Mouse (Mus musculus) midbrain, embryonic 12.5 days (tissue): ENCODE data around the gene Vmn1r129. TPM values are rescaled to one million over a fixed set of nuclear protein-coding genes. Genes with fewer than 3 reads are reported as not detected.
"Not testable (repeated sequence)": the region's sequence is repeated elsewhere in the genome, so short reads cannot be mapped to it uniquely, and the experiment has no call there.

Experiments
- ATAC-seq: fragments of 200-750 bp; cut with Nextera tagmentation; 2 replicates; pipeline ENCODE4 v1.8.0; 2017; ENCODE audit warnings: low read depth, moderate TSS enrichment, moderate library complexity; ENCODE audit not compliant: low FRiP score
- H3K27ac ChIP-seq: fragments of 300-500 bp; sonication (generic); replicated peaks from 2 replicates; pipeline ENCODE4 v1.5.1; 2016; ENCODE audit warnings: mild to moderate bottlenecking
- H3K27me3 ChIP-seq: fragments of 300-500 bp; sonication (generic); 2 replicates; pipeline ENCODE4 v1.6.1; 2016; ENCODE audit warnings: mild to moderate bottlenecking
- H3K36me3 ChIP-seq: fragments of 300-500 bp; sonication (generic); 2 replicates; pipeline ENCODE4 v1.6.1; 2016
- H3K4me1 ChIP-seq: fragments of 300-500 bp; sonication (generic); 2 replicates; pipeline ENCODE4 v1.6.1; 2016
- H3K4me2 ChIP-seq: fragments of 300-500 bp; sonication (generic); replicated peaks from 2 replicates; pipeline ENCODE4 v1.6.1; 2016; ENCODE audit warnings: mild to moderate bottlenecking, moderate library complexity
- H3K4me3 ChIP-seq: fragments of 300-500 bp; sonication (generic); 2 replicates; pipeline ENCODE4 v1.5.1; 2016; ENCODE audit warnings: mild to moderate bottlenecking
- H3K9ac ChIP-seq: fragments of 300-500 bp; sonication (generic); replicated peaks from 2 replicates; pipeline ENCODE4 v1.6.1; 2016; ENCODE audit warnings: mild to moderate bottlenecking, moderate library complexity
- H3K9me3 ChIP-seq: fragments of 300-500 bp; sonication (generic); 2 replicates; pipeline ENCODE4 v1.6.1; 2016; ENCODE audit warnings: mild to moderate bottlenecking
- WGBS: fragments of 180-500 bp; shearing (Covaris S2); methylation state at CpG from one replicate; pipeline ENCODE4 v1.1.7; 2016; 5-methylcytosine and 5-hydroxymethylcytosine counted together
- polyA plus RNA-seq: library from polyadenylated mRNA; unstranded; fragments of >200 nt; fragmentation: Nextera tagmentation; extraction: Ambion mirVana; gene quantifications from 2 replicates; pipeline ENCODE4 v1.2.1, GENCODE M21; 2016

Vmn1r129 gene
- not detected in 2 replicates for polyA plus RNA-seq

GRCm38 (mm10) chr7:21361191-21361590, at the start of gene Vmn1r129:
Vmn1r129 (minus strand) TSS chr7:21361291.
- H3K4me1 ChIP-seq, H3K4me2 ChIP-seq, H3K27ac ChIP-seq, H3K27me3 ChIP-seq, H3K4me3 ChIP-seq, ATAC-seq, H3K9me3 ChIP-seq, H3K36me3 ChIP-seq, H3K9ac ChIP-seq: not testable (repeated sequence)
- no CpG with 5 or more reads among the region's 1 CpGs for WGBS

- not testable (repeated sequence) for H3K27ac ChIP-seq, H3K4me2 ChIP-seq, H3K27me3 ChIP-seq, ATAC-seq, H3K9ac ChIP-seq, H3K36me3 ChIP-seq, H3K4me1 ChIP-seq, H3K4me3 ChIP-seq, H3K9me3 ChIP-seq
- 71% methylated on average over 1 of the region's 1 CpGs for WGBS
Observed at GRCm38 (mm10) chr7:21349073-21349472, 12.0 kb downstream of the Vmn1r129 start, which contains the start of gene Vmn1r128. Vmn1r128 (plus strand) TSS chr7:21349373.

- not testable (repeated sequence) for H3K27ac ChIP-seq, H3K4me1 ChIP-seq, H3K4me3 ChIP-seq, H3K9ac ChIP-seq, H3K4me2 ChIP-seq, H3K9me3 ChIP-seq, H3K36me3 ChIP-seq, H3K27me3 ChIP-seq, ATAC-seq
- no CpG with 5 or more reads among the region's 3 CpGs for WGBS
Observed at GRCm38 (mm10) chr7:21319761-21320160, 41.3 kb downstream of the Vmn1r129 start, which contains the start of gene Vmn1r127. Vmn1r127 (minus strand) TSS chr7:21319861.

Other genes with a start within 250 kb of the Vmn1r129 start
- gene Vmn1r122, start 227.2 kb downstream of the Vmn1r129 start, polyA plus RNA-seq, result not detected in 2 replicates
- not detected in 2 replicates for gene Vmn1r123, start 199.1 kb downstream of the Vmn1r129 start, polyA plus RNA-seq
- gene Gm5157, start 170.9 kb downstream of the Vmn1r129 start, polyA plus RNA-seq, result not detected in 2 replicates
- not detected in 2 replicates for gene Vmn1r124, start 100.7 kb downstream of the Vmn1r129 start, polyA plus RNA-seq
- gene Vmn1r125, start 89.1 kb downstream of the Vmn1r129 start, polyA plus RNA-seq, result not detected in 2 replicates
- not detected in 2 replicates for gene Vmn1r126, start 59.8 kb downstream of the Vmn1r129 start, polyA plus RNA-seq
- gene Vmn1r127, start 41.4 kb downstream of the Vmn1r129 start, polyA plus RNA-seq, result not detected in 2 replicates
- gene Vmn1r128, start 11.9 kb downstream of the Vmn1r129 start, polyA plus RNA-seq, result not detected in 2 replicates
- gene Gm6882, start 71.5 kb upstream of the Vmn1r129 start, polyA plus RNA-seq, result not detected in 2 replicates
- not detected in 2 replicates for gene Vmn1r130, start 150.5 kb upstream of the Vmn1r129 start, polyA plus RNA-seq
- not detected in 2 replicates for gene Vmn1r131, start 184.8 kb upstream of the Vmn1r129 start, polyA plus RNA-seq